Mouse (Mus musculus) liver, embryonic 12.5 days (tissue): ENCODE data around the gene Haghl. TPM values are rescaled to one million over a fixed set of nuclear protein-coding genes. Genes with fewer than 3 reads are reported as not detected.
"Not testable (repeated sequence)": the region's sequence is repeated elsewhere in the genome, so short reads cannot be mapped to it uniquely, and the experiment has no call there.

Source experiments
- ATAC-seq: fragments of 200-750 bp; cut with Nextera tagmentation; 2 replicates; pipeline ENCODE4 v1.8.0; 2017; ENCODE audit warnings: moderate number of reproducible peaks, mild to moderate bottlenecking, moderate library complexity
- H3K27ac ChIP-seq: fragments of 300-500 bp; sonication (generic); 2 replicates; pipeline ENCODE4 v1.5.1; 2016; ENCODE audit warnings: mild to moderate bottlenecking
- H3K27me3 ChIP-seq: fragments of 300-500 bp; sonication (generic); replicated peaks from 2 replicates; pipeline ENCODE4 v1.6.1; 2016; ENCODE audit warnings: mild to moderate bottlenecking, moderate library complexity
- H3K36me3 ChIP-seq: fragments of 300-500 bp; sonication (generic); 2 replicates; pipeline ENCODE4 v1.6.1; 2016; ENCODE audit warnings: mild to moderate bottlenecking, moderate library complexity
- H3K4me1 ChIP-seq: fragments of 300-500 bp; sonication (generic); 2 replicates; pipeline ENCODE4 v1.6.1; 2016
- H3K4me2 ChIP-seq: fragments of 300-500 bp; sonication (generic); 2 replicates; pipeline ENCODE4 v1.6.1; 2016; ENCODE audit warnings: mild to moderate bottlenecking, moderate library complexity
- H3K4me3 ChIP-seq: fragments of 300-500 bp; sonication (generic); 2 replicates; pipeline ENCODE4 v1.5.1; 2016; ENCODE audit warnings: mild to moderate bottlenecking, moderate library complexity
- H3K9ac ChIP-seq: fragments of 300-500 bp; sonication (generic); 2 replicates; pipeline ENCODE4 v1.6.1; 2016; ENCODE audit warnings: mild to moderate bottlenecking, moderate library complexity
- H3K9me3 ChIP-seq: fragments of 300-500 bp; sonication (generic); replicated peaks from 2 replicates; pipeline ENCODE4 v1.6.1; 2016; ENCODE audit warnings: mild to moderate bottlenecking, moderate library complexity
- WGBS: fragments of 180-500 bp; shearing (Covaris S2); methylation state at CpG from one replicate; pipeline ENCODE4 v1.1.7; 2016; ENCODE audit not compliant: insufficient replicate concordance; 5-methylcytosine and 5-hydroxymethylcytosine counted together
- microRNA-seq: library from miRNA; unstranded; fragments of <30 nt; microRNA quantifications from one replicate; pipeline ENCODE4, GENCODE M21; 2017
- polyA plus RNA-seq: library from polyadenylated mRNA; unstranded; fragments of >200 nt; fragmentation: Nextera tagmentation; extraction: Ambion mirVana; gene quantifications from 2 replicates; pipeline ENCODE4 v1.2.1, GENCODE M21; 2016

The Haghl gene
- polyA plus RNA-seq, 1 experiment from 2014 or later: 11.9 TPM

- no peak overlapping the region for H3K9ac ChIP-seq
- no peak for ATAC-seq
- 61% methylated on average over 6 of the region's 6 CpGs for WGBS
- no peaks in the 10 kb centered on the region for H3K4me1 ChIP-seq
- H3K4me3 ChIP-seq: no peak overlapping the region
- no peaks in the 10 kb centered on the region for H3K36me3 ChIP-seq
- no peak overlapping the region for H3K4me2 ChIP-seq
- no peaks in the 10 kb centered on the region for H3K9me3 ChIP-seq
- no peak overlapping the region for H3K27ac ChIP-seq
- peaks cover 21% of the 10 kb centered on the region; the same call in 1 of the 2 replicates for H3K27me3 ChIP-seq
These were observed 36.2 kb downstream of the Haghl start for GRCm38 (mm10) chr17:25749314-25749713.

GRCm38 (mm10) chr17:25748238-25748637 is 37.2 kb downstream of the Haghl start:
- Histone ChIP-seq H3K4me2 (no peak overlapping the region), H3K27me3 (peaks cover 20% of the 10 kb centered on the region; the same call in 1 of the 2 replicates), H3K27ac (no peak overlapping the region), H3K36me3 (no peaks in the 10 kb centered on the region), H3K4me1 (no peaks in the 10 kb centered on the region), H3K9ac (no peak overlapping the region), H3K9me3 (no peaks in the 10 kb centered on the region), H3K4me3 (no peak overlapping the region)
- no peak for ATAC-seq
- 75% methylated on average over 4 of the region's 4 CpGs for WGBS

GRCm38 (mm10) chr17:25744311-25744710 is 41.2 kb downstream of the Haghl start:
- no peaks in the 10 kb centered on the region for H3K36me3 ChIP-seq
- peaks cover 19% of the 10 kb centered on the region; the same call in 1 of the 2 replicates for H3K27me3 ChIP-seq
- no peak overlapping the region for H3K4me2 ChIP-seq
- 59% methylated on average over 10 of the region's 10 CpGs for WGBS
- H3K9ac ChIP-seq: no peak overlapping the region
- no peak overlapping the region for H3K4me3 ChIP-seq
- no peak overlapping the region for H3K27ac ChIP-seq
- no peak for ATAC-seq
- no peaks in the 10 kb centered on the region for H3K9me3 ChIP-seq
- no peaks in the 10 kb centered on the region for H3K4me1 ChIP-seq

- 78% methylated on average over 9 of the region's 9 CpGs for WGBS
- H3K4me2 ChIP-seq: no peak overlapping the region
- H3K4me1 ChIP-seq: no peaks in the 10 kb centered on the region
- ATAC-seq: 0 out of 2 replicates have a peak, but pooled peaks have one; percentile 13
- no peak overlapping the region for H3K9ac ChIP-seq
- peaks cover 19% of the 10 kb centered on the region; the same call in 1 of the 2 replicates for H3K27me3 ChIP-seq
- H3K9me3 ChIP-seq: no peaks in the 10 kb centered on the region
- H3K27ac ChIP-seq: no peak overlapping the region
- H3K36me3 ChIP-seq: no peaks in the 10 kb centered on the region
- H3K4me3 ChIP-seq: no peak overlapping the region
These were observed 41.6 kb downstream of the Haghl start for GRCm38 (mm10) chr17:25743831-25744230.

GRCm38 (mm10) chr17:25741471-25741870 is 44.0 kb downstream of the Haghl start:
- not testable (repeated sequence) for H3K4me1 ChIP-seq, ATAC-seq, H3K9ac ChIP-seq, H3K27ac ChIP-seq, H3K4me3 ChIP-seq, H3K4me2 ChIP-seq, H3K36me3 ChIP-seq, H3K9me3 ChIP-seq
- peaks cover 19% of the 10 kb centered on the region; the same call in 1 of the 2 replicates for H3K27me3 ChIP-seq
- WGBS: 55% methylated on average over 12 of the region's 12 CpGs

GRCm38 (mm10) chr17:25738861-25739260 is 46.6 kb downstream of the Haghl start:
- Histone ChIP-seq H3K9me3 (no peaks in the 10 kb centered on the region), H3K27ac (no peak overlapping the region), H3K9ac (no peak overlapping the region), H3K4me1 (no peaks in the 10 kb centered on the region), H3K36me3 (no peaks in the 10 kb centered on the region), H3K4me3 (no peak overlapping the region), H3K4me2 (no peak overlapping the region), H3K27me3 (peaks cover 11% of the 10 kb centered on the region; the same call in 1 of the 2 replicates)
- 64% methylated on average over 7 of the region's 7 CpGs for WGBS
- no peak for ATAC-seq

- 63% methylated on average over 3 of the region's 3 CpGs for WGBS
- H3K4me3 ChIP-seq: no peak within 1 kb of the TSS
These were observed 49.7 kb downstream of the Haghl start, which contains the start of gene Mslnl for GRCm38 (mm10) chr17:25735745-25736144. Gene Mslnl, plus strand, starts transcription at chr17:25736042.

GRCm38 (mm10) chr17:25735246-25735645 is 50.2 kb downstream of the Haghl start:
- Histone ChIP-seq H3K27me3 (peaks cover 5% of the 10 kb centered on the region; the same call in 1 of the 2 replicates), H3K9me3 (no peaks in the 10 kb centered on the region), H3K4me3 (no peak overlapping the region), H3K9ac (no peak overlapping the region), H3K27ac (no peak overlapping the region), H3K36me3 (peaks cover 10% of the 10 kb centered on the region), H3K4me1 (no peaks in the 10 kb centered on the region), H3K4me2 (no peak overlapping the region)
- no peak for ATAC-seq
- WGBS: 70% methylated on average over 5 of the region's 5 CpGs

More at GRCm38 (mm10) chr17:25735745-25736144, 49.7 kb downstream of the Haghl start, which contains the start of gene Mslnl:
- Histone ChIP-seq H3K27ac (no peak within 1 kb of the TSS), H3K36me3 (peaks cover 5% of the 10 kb centered on the region), H3K27me3 (peaks cover 5% of the 10 kb centered on the region; the same call in 1 of the 2 replicates), H3K9me3 (no peaks in the 10 kb centered on the region), H3K9ac (no peak within 1 kb of the TSS), H3K4me1 (no peaks in the 10 kb centered on the region), H3K4me2 (no peak within 1 kb of the TSS)
- ATAC-seq: no peak

GRCm38 (mm10) chr17:25732082-25732481 is 53.4 kb downstream of the Haghl start:
- Histone ChIP-seq H3K9ac (no peak overlapping the region), H3K9me3 (no peaks in the 10 kb centered on the region), H3K36me3 (peaks cover 26% of the 10 kb centered on the region), H3K27me3 (peaks cover 5% of the 10 kb centered on the region; the same call in 1 of the 2 replicates), H3K27ac (no peak overlapping the region), H3K4me1 (peaks cover 15% of the 10 kb centered on the region), H3K4me3 (no peak overlapping the region), H3K4me2 (no peak overlapping the region)
- ATAC-seq: no peak
- 18% methylated on average over 2 of the region's 2 CpGs for WGBS

Small RNAs within 50 kb of the gene (microRNA-seq; reads per million reads assigned to microRNA genes)
- gene Gm25083: not detected
- gene Mir3082: not detected
- not detected for gene Mir6966

Other genes starting within 250 kb of the Haghl start
- 0.52 and 0.65 TPM in 2 replicates for gene Sox8, start 215.0 kb downstream of the Haghl start, polyA plus RNA-seq
- 14.4 and 15.0 TPM in 2 replicates for gene Lmf1, start 206.6 kb downstream of the Haghl start, polyA plus RNA-seq
- gene Gng13, start 68.5 kb downstream of the Haghl start, polyA plus RNA-seq: 1.2 and 1.4 TPM in 2 replicates
- 33.3 and 37.6 TPM in 2 replicates for gene Chtf18, start 58.3 kb downstream of the Haghl start, polyA plus RNA-seq
- 8.8 and 10.3 TPM in 2 replicates for gene Rpusd1, start 58.0 kb downstream of the Haghl start, polyA plus RNA-seq
- gene Mslnl, start 49.6 kb downstream of the Haghl start, polyA plus RNA-seq: not detected in 2 replicates
- gene Msln, start 31.3 kb downstream of the Haghl start, polyA plus RNA-seq: 0.26 and 0.30 TPM in 2 replicates
- gene Narfl, start 11.9 kb downstream of the Haghl start, polyA plus RNA-seq: 18.9 and 19.3 TPM in 2 replicates
- gene Ccdc78, start 907 bp upstream of the Haghl start, polyA plus RNA-seq: 0.17 TPM in 1 of 2 replicates, not detected in the other
- gene Fam173a, start 7.2 kb upstream of the Haghl start, polyA plus RNA-seq: 59.8 and 68.1 TPM in 2 replicates
- gene AC134908.4, start 10.0 kb upstream of the Haghl start, polyA plus RNA-seq: not detected in 2 replicates
- gene Metrn, start 11.5 kb upstream of the Haghl start, polyA plus RNA-seq: 29.1 and 31.7 TPM in 2 replicates
- 0.18 and 0.33 TPM in 2 replicates for gene Fbxl16, start 23.4 kb upstream of the Haghl start, polyA plus RNA-seq
- 17.7 and 18.7 TPM in 2 replicates for gene Wdr24, start 38.0 kb upstream of the Haghl start, polyA plus RNA-seq
- 26.6 and 26.8 TPM in 2 replicates for gene Jmjd8, start 43.2 kb upstream of the Haghl start, polyA plus RNA-seq
- gene Stub1, start 47.7 kb upstream of the Haghl start, polyA plus RNA-seq: 150 and 156 TPM in 2 replicates
- gene Rhbdl1, start 51.6 kb upstream of the Haghl start, polyA plus RNA-seq: 0.80 and 0.89 TPM in 2 replicates
- gene Gm20683, start 56.1 kb upstream of the Haghl start, polyA plus RNA-seq: 0.43 and 0.64 TPM in 2 replicates
- 15.8 and 17.4 TPM in 2 replicates for gene Rhot2, start 59.2 kb upstream of the Haghl start, polyA plus RNA-seq
- 19.5 and 19.6 TPM in 2 replicates for gene Wdr90, start 75.8 kb upstream of the Haghl start, polyA plus RNA-seq
- 68.0 and 70.3 TPM in 2 replicates for gene Mcrip2, start 83.1 kb upstream of the Haghl start, polyA plus RNA-seq
- gene Mettl26, start 89.4 kb upstream of the Haghl start, polyA plus RNA-seq: 52.3 and 53.5 TPM in 2 replicates
- gene Wfikkn1, start 95.2 kb upstream of the Haghl start, polyA plus RNA-seq: 0.83 and 0.91 TPM in 2 replicates
- gene Rab40c, start 134.1 kb upstream of the Haghl start, polyA plus RNA-seq: 9.9 and 11.8 TPM in 2 replicates
- gene Pigq, start 159.3 kb upstream of the Haghl start, polyA plus RNA-seq: 161 and 171 TPM in 2 replicates
- gene Nhlrc4, start 159.3 kb upstream of the Haghl start, polyA plus RNA-seq: 5.0 and 7.3 TPM in 2 replicates
- 0.36 and 0.49 TPM in 2 replicates for gene A930017K11Rik, start 166.9 kb upstream of the Haghl start, polyA plus RNA-seq
- 20.4 and 21.3 TPM in 2 replicates for gene Capn15, start 200.1 kb upstream of the Haghl start, polyA plus RNA-seq